Mouse (Mus musculus): ENCODE results near the gene Uba2.

GRCm38 (mm10) chr7:34213281-34213680, 43.9 kb upstream of the Uba2 start:
- TF ChIP-seq CTCF (IDR thresholded peaks at IDR 0.05; ENCODE audit: low read depth) (no peak), EP300 (IDR thresholded peaks at IDR 0.05; ENCODE audit: low read depth) (no peak)
